24 mouse cellular contexts compared by ENCODE assay signal in genomic region chr14:60843596-60843995, GRCm38 (mm10). TPM values are rescaled to one million over a fixed set of nuclear protein-coding genes. Genes with fewer than 3 reads are reported as not detected.
A peak's percentile ranks its signal among the peaks of the same experiment; 100 is the strongest.
DNase-seq lines count a peak whose midpoint lies in the region; ATAC-seq lines count a peak whose summit lies in the region.
"Had no signal": no experiment of that assay in that cellular context is flagged by ENCODE, and none has a peak within 500 bp of the region (broad histone marks: within the 10 kb centered on the region; RNA-seq: fewer than 3 reads in every experiment).

No protein-coding gene starts in this region.

- H3K4me2 ChIP-seq in lung, embryonic 16.5 days (ENCODE audit: low read depth, low read length), result no peak overlapping the region
- H3K4me2 ChIP-seq: embryonic facial prominence, embryonic 12.5 days; forebrain, embryonic 13.5 days had no signal

- peaks cover 13% of the 10 kb centered on the region for H3K36me3 ChIP-seq in heart, embryonic 10.5 days
- no peaks in the 10 kb centered on the region for H3K36me3 ChIP-seq in lung, embryonic 16.5 days (ENCODE audit: control insufficient read depth, insufficient read depth, low read length)

- peak; percentile 56 for DNase-seq in heart, adult 11 months
- no peak for DNase-seq in heart, embryonic 10.5 days (ENCODE audit: low spot score)
- no peak for DNase-seq in lung, postnatal 14 days
- peak; percentile 51 for DNase-seq in lung, postnatal 10 days
- DNase-seq in lung, postnatal 4 days, result peak; percentile 19 to 61
- DNase-seq in layer of hippocampus, postnatal 25 days (ENCODE audit: extremely low spot score in 1 of 2, low spot score in 1 of 2), result no peak
- DNase-seq: adrenal gland, adult 8-10 months; adrenal gland, postnatal 14 days; adrenal gland, postnatal 36 days; B cell, adult 2 months; cerebellum, adult 11-12 months; cerebellum, adult 2 months; cerebellum, adult 9-10 months; cerebellum, postnatal 10 days; cerebellum, postnatal 25 days had no signal

- H3K4me1 ChIP-seq in heart, embryonic 10.5 days, result peaks cover 26% of the 10 kb centered on the region
- H3K4me1 ChIP-seq in lung, embryonic 16.5 days (replicated peaks; ENCODE audit: control insufficient read depth, insufficient read depth, low read length), result peaks cover 33% of the 10 kb centered on the region

- no peak overlapping the region for H3K9ac ChIP-seq in lung, embryonic 16.5 days (ENCODE audit: low read length)
- H3K9ac ChIP-seq: embryonic facial prominence, embryonic 12.5 days; forebrain, embryonic 13.5 days had no signal

- peaks cover 25% of the 10 kb centered on the region for H3K27me3 ChIP-seq in heart, embryonic 10.5 days (ENCODE audit: insufficient read depth, poor library complexity, severe bottlenecking)
- no peaks in the 10 kb centered on the region for H3K27me3 ChIP-seq in lung, embryonic 16.5 days (ENCODE audit: control insufficient read depth, insufficient read depth, low read depth, low read length)
- H3K27me3 ChIP-seq: CH12.LX; embryonic facial prominence, embryonic 12.5 days; forebrain, embryonic 13.5 days; Patski had no signal

- no peak for ATAC-seq in lung, embryonic 16.5 days (ENCODE audit: low read depth)
- ATAC-seq: activated CD4-positive, CD25-positive, alpha-beta regulatory T cell, adult 4 months; CD4-positive, CD25-positive, alpha-beta regulatory T cell, adult 4 months; forebrain, embryonic 13.5 days; Patski had no signal

- no peak overlapping the region for H3K4me3 ChIP-seq in heart, embryonic 10.5 days
- no peak overlapping the region for H3K4me3 ChIP-seq in lung, embryonic 16.5 days (ENCODE audit: low read length)
- H3K4me3 ChIP-seq: embryonic facial prominence, embryonic 10.5 days; embryonic facial prominence, embryonic 12.5 days; forebrain, embryonic 13.5 days had no signal

- 90% methylated on average over 7 of the region's 7 CpGs for WGBS in heart, embryonic 10.5 days
- 59% methylated on average over 7 of the region's 7 CpGs for WGBS in lung, embryonic 16.5 days

- no peaks in the 10 kb centered on the region for H3K9me3 ChIP-seq in heart, embryonic 10.5 days
- no peaks in the 10 kb centered on the region for H3K9me3 ChIP-seq in lung, embryonic 16.5 days (ENCODE audit: control insufficient read depth, low read length)
- H3K9me3 ChIP-seq: embryonic facial prominence, embryonic 10.5 days; embryonic facial prominence, embryonic 12.5 days; forebrain, embryonic 13.5 days; G1E had no signal

- H3K27ac ChIP-seq in heart, embryonic 10.5 days, result no peak overlapping the region
- H3K27ac ChIP-seq in lung, embryonic 16.5 days (ENCODE audit: low read length), result peak overlapping the region; percentile 3; the same call in 1 of the 2 replicates
- H3K27ac ChIP-seq: embryonic facial prominence, embryonic 10.5 days; embryonic facial prominence, embryonic 12.5 days; forebrain, embryonic 13.5 days had no signal

RNA-seq across cellular contexts. Expression of gene Mipep, which starts 59.2 kb away (rescaled TPM):
- 24.7 and 24.9 TPM in 2 replicates for polyA plus RNA-seq in heart, embryonic 10.5 days (2016; fragmentation: Nextera tagmentation; extraction: Ambion mirVana)
- polyA plus RNA-seq in lung, embryonic 16.5 days (2015; fragmentation: Nextera tagmentation; extraction: Ambion mirVana), result 20.8 and 21.5 TPM in 2 replicates
- 10 to 100 TPM; 30.1 to 31.9 TPM for total RNA-seq in layer of hippocampus, postnatal 25 days (2021)

Comparison
In these comparisons a context has a peak if more than half of its experiments do, and no peak if none do; other contexts are left out.
1. DNase-seq: peak in heart, adult 11 months (single experiment), lung, postnatal 10 days (single experiment) and lung, postnatal 4 days (2 of 2); none in heart, embryonic 10.5 days (single experiment), lung, postnatal 14 days (single experiment) and layer of hippocampus, postnatal 25 days (0 of 2).